Mouse (Mus musculus) ES-E14 (cell line): ENCODE measurements at regions not wholly inside any gene's neighbourhood (a gene's known extent, or its start where the extent isn't known, plus 50 kb on each side); places are given as distances from the start of the nearest gene placed in this dataset.

Experiments
- CHD2 ChIP-seq: IDR thresholded peaks from 2 replicates; pipeline ENCODE4 v1.6.1; 2014; ENCODE audit warnings: mild to moderate bottlenecking, low read depth, low read length, inconsistent platforms
- HCFC1 ChIP-seq: IDR thresholded peaks from 2 replicates; pipeline ENCODE4 v1.6.1; 2012; ENCODE audit warnings: low read length, inconsistent platforms, borderline replicate concordance; ENCODE audit not compliant: insufficient read depth
- MAFK ChIP-seq: IDR thresholded peaks from 2 replicates; pipeline ENCODE4 v1.6.1; 2014; ENCODE audit warnings: mild to moderate bottlenecking, low read depth, low read length, inconsistent platforms; ENCODE audit not compliant: insufficient read depth
- ZC3H11A ChIP-seq: IDR thresholded peaks from 2 replicates; pipeline ENCODE4 v1.6.1; 2012; ENCODE audit warnings: low read depth, mild to moderate bottlenecking, inconsistent platforms, low read length, borderline replicate concordance
- ZNF384 ChIP-seq: IDR thresholded peaks from 2 replicates; pipeline ENCODE4 v1.6.1; 2012; ENCODE audit warnings: low read depth, low read length, inconsistent platforms

DNA sequence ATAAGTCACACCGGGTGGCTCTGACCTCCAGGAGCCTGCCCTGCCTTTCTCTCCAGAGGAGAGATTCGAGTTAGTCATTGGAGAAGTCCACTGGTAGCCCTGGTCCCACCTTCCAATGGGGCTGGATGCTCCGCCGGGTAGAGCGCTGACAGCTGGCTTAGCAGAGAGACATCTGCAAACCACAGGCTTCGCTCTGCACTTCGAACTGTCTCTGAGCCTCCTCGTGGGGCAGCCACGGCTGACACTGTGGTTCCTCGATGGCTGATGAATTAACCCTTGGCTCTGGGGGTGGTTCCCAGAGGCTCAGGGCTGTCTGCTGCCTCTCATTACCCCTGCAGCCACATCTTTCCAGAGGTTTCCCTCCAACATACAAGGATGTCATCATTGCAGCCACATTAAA, 211.9 kb downstream of the Cdc5l start:
- TF ChIP-seq MAFK, result no peak
- TF ChIP-seq ZNF384, result no peak
- TF ChIP-seq HCFC1, result no peak
- TF ChIP-seq ZC3H11A, result no peak
- no peak for TF ChIP-seq CHD2
